Mouse (Mus musculus) E14TG2a.4 (cell line): Measurements from ENCODE around the gene Actn3.

Experiments used
- CTCF ChIP-seq: conservative IDR thresholded peaks from 2 replicates; pipeline ENCODE4 v1.5.1; 2014; ENCODE audit warnings: low read length
- NANOG ChIP-seq: IDR thresholded peaks from 2 replicates; pipeline ENCODE4 v1.6.1; 2014; ENCODE audit warnings: borderline replicate concordance, low read length, mixed read lengths

DNA sequence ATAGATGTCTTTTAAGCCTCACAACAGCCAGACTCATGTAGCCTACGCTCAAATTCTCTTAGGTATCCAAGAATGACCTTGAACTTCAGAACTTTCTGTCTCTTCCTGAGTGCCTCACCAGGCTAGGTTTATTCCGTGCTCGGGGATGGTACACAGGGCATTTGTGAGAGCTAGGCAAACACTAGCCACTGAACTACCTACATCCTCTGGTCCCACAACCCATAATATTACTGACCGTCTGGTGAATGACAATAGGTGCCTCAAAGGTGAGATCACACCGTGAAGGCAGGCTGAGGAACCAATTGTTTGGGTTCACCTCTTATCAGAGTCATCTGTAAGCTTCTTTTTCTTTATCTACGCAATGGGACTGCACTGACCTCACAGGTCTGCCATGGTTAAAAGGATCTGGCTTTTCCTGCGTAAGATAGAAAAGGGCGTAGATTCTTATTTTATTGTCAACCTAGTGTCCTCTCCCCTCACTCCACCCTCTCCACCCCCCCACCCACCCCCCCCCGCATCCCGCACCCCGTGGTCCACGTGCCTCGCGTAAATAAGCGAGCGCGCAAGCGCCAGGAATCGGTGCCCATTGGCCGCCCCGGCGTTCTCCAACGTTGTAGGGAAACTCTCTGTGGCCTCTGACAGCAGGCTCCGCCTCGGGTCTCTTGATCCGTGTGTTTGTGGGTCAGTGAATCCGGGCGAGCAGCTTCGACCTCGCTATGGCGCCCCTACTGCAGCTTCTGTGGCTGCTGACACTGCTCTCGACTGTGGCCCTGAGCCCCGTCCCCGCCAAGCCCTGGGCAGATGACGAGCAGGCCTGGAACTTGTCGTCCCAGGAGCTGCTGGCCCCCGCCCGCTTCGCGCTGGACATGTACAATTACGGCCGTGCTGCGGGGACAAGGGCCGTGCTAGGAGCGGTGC is 22.9 kb downstream of the Actn3 start, which contains the start of gene Ctsf:
- TF ChIP-seq CTCF (no peak), NANOG (no peak)
